In the genomic region with DNA sequence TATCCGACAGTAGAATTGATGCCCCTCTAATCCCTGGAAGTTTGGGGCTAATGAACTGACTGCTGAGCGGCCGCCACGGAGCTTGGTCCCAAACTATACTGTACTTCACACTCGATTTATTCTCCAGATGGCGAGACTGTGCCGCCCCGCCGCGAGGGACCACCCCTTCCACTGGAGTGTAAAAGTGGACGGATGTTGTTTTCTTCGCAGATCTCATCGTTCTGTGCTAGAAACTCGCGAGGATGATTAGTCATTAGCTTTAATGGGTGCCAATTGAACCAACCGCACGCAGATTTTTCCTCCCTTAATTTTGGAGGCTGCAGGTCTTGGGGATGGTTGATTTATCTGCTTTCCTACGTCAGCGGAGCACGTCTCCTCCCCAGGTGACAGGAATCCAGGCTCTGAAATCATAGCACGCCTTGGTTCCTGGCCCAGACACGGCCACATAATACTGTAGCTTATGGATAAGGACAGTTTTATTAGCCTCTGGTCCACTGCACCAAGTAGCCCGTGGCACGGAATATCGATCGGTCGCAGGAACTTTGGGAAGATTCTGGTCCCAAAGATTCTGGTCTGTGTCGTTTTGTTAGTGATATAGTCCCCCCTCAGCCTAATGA, we compare ENCODE assay signal across 14 mouse cellular contexts.
DNase-seq lines count a peak whose midpoint lies in the region; ATAC-seq lines count a peak whose summit lies in the region.
"Had no signal": no experiment of that assay in that cellular context is flagged by ENCODE, and none has a peak within 500 bp of the region (broad histone marks: within the 10 kb centered on the region; RNA-seq: fewer than 3 reads in every experiment).

No protein-coding gene starts in this region.

- H3K27me3 ChIP-seq in kidney, embryonic 14.5 days (ENCODE audit: control insufficient read depth, insufficient read depth, low read length): no peaks in the 10 kb centered on the region
- H3K27me3 ChIP-seq in limb, embryonic 13.5 days: peaks cover 63% of the 10 kb centered on the region
- H3K27me3 ChIP-seq: Patski had no signal

- peak overlapping the region; percentile 2; the same call in 1 of the 2 replicates for H3K4me3 ChIP-seq in kidney, embryonic 14.5 days (ENCODE audit: low read length)
- no peak overlapping the region for H3K4me3 ChIP-seq in limb, embryonic 13.5 days
- H3K4me3 ChIP-seq: limb, embryonic 15.5 days had no signal

- no peak overlapping the region for H3K27ac ChIP-seq in kidney, embryonic 14.5 days (ENCODE audit: low read depth, low read length)
- H3K27ac ChIP-seq in limb, embryonic 13.5 days: no peak overlapping the region
- H3K27ac ChIP-seq: limb, embryonic 15.5 days had no signal

- H3K4me2 ChIP-seq in kidney, embryonic 14.5 days (replicated peaks; ENCODE audit: low read depth, low read length): peak overlapping the region; percentile 32
- H3K4me2 ChIP-seq in limb, embryonic 13.5 days (replicated peaks): peak overlapping the region; percentile 47
- H3K4me2 ChIP-seq: limb, embryonic 15.5 days had no signal

- H3K9me3 ChIP-seq in kidney, embryonic 14.5 days (ENCODE audit: control insufficient read depth, low read length): no peaks in the 10 kb centered on the region
- H3K9me3 ChIP-seq in limb, embryonic 13.5 days: no peaks in the 10 kb centered on the region
- H3K9me3 ChIP-seq: limb, embryonic 15.5 days had no signal

- H3K9ac ChIP-seq in kidney, embryonic 14.5 days (ENCODE audit: low read depth, low read length): no peak overlapping the region
- no peak overlapping the region for H3K9ac ChIP-seq in limb, embryonic 13.5 days
- H3K9ac ChIP-seq: limb, embryonic 15.5 days had no signal

- 0 out of 2 replicates have a peak, but pooled peaks cover 3% of the 10 kb centered on the region for H3K4me1 ChIP-seq in kidney, embryonic 14.5 days (ENCODE audit: control insufficient read depth, insufficient read depth, low read length)
- peaks cover 8% of the 10 kb centered on the region; the same call in 1 of the 2 replicates for H3K4me1 ChIP-seq in limb, embryonic 13.5 days
- H3K4me1 ChIP-seq: limb, embryonic 15.5 days had no signal

- DNase-seq in kidney, postnatal 36 days: no peak
- peak; percentile 74 for DNase-seq in Muller cell, postnatal 12 days (ENCODE audit: inconsistent ontology term)
- peak; percentile 82 for DNase-seq in cerebellum, adult 9-11 months
- DNase-seq in gastrocnemius, postnatal 10 days: no peak
- DNase-seq in adipocyte (ENCODE audit: low spot score): no peak
- DNase-seq: adrenal gland, postnatal 14 days; gastrocnemius, postnatal 36 days; right cerebral cortex, adult 18-20 months; thymus, adult 2 months had no signal

- no peaks in the 10 kb centered on the region for H3K36me3 ChIP-seq in kidney, embryonic 14.5 days (ENCODE audit: control insufficient read depth, insufficient read depth, low read length)
- H3K36me3 ChIP-seq in limb, embryonic 13.5 days: no peaks in the 10 kb centered on the region
- H3K36me3 ChIP-seq: limb, embryonic 15.5 days had no signal

- 52% methylated on average over 28 of the region's 28 CpGs for WGBS in kidney, embryonic 14.5 days
- 59% methylated on average over 28 of the region's 28 CpGs for WGBS in limb, embryonic 13.5 days

- no peak; the same call in 1 of the 2 replicates for ATAC-seq in kidney, embryonic 14.5 days (ENCODE audit: low FRiP score, low TSS enrichment)
- no peak for ATAC-seq in limb, embryonic 13.5 days (ENCODE audit: low FRiP score, low read depth)
- no peak for ATAC-seq in granulocyte monocyte progenitor cell, adult 5-6 weeks (replicated peaks; ENCODE audit: poor library complexity, severe bottlenecking)
- ATAC-seq: Patski had no signal

Comparison
In these comparisons a context has a peak if more than half of its experiments do, and no peak if none do; other contexts are left out.
1. DNase-seq: peak in Muller cell, postnatal 12 days (single experiment) and cerebellum, adult 9-11 months (single experiment); none in kidney, postnatal 36 days (0 of 2), gastrocnemius, postnatal 10 days (single experiment) and adipocyte (single experiment).